In the genomic region with DNA sequence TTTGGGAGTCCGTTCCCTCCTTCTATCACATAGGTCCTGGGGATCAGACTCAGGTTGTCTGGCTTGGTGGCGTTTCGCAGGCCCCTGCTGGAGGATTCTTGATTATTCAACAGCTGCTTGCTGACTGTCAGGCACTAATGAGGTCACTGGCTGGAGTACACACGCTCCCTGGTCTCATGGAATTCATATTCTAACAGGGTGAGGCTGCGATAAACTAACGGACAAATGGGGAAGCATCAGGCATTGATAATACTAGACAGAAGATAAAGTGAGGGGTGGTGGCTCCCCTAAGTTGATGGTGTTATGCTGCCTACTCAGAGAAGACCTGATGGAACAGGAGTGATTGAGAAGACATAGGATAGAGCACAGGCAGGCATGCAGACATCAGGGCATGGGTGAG, we compare ENCODE assay signal across 24 mouse cellular contexts. TPM values are rescaled to one million over a fixed set of nuclear protein-coding genes. Genes with fewer than 3 reads are reported as not detected.
A peak's percentile ranks its signal among the peaks of the same experiment; 100 is the strongest.
DNase-seq lines count a peak whose midpoint lies in the region; ATAC-seq lines count a peak whose summit lies in the region.
"Had no signal": no experiment of that assay in that cellular context is flagged by ENCODE, and none has a peak within 500 bp of the region (broad histone marks: within the 10 kb centered on the region; RNA-seq: fewer than 3 reads in every experiment).

No protein-coding gene starts in this region.

- peak overlapping the region; percentile 21 for H3K4me2 ChIP-seq in liver, embryonic 15.5 days
- H3K4me2 ChIP-seq: heart, embryonic 11.5 days; kidney, embryonic 15.5 days; limb, embryonic 13.5 days; lung, embryonic 15.5 days; neural tube, embryonic 13.5 days had no signal

- no peaks in the 10 kb centered on the region for H3K27me3 ChIP-seq in liver, embryonic 15.5 days
- H3K27me3 ChIP-seq: kidney, embryonic 15.5 days; limb, embryonic 13.5 days; lung, embryonic 15.5 days; neural tube, embryonic 13.5 days had no signal

- ATAC-seq in erythroid progenitor cell, adult 5-6 weeks (replicated peaks; ENCODE audit: low FRiP score, poor library complexity, severe bottlenecking), result 0 out of 2 replicates have a peak, but pooled peaks have one; percentile 12
- ATAC-seq in liver, embryonic 15.5 days (ENCODE audit: insufficient read depth), result peak; percentile 73
- no peak for ATAC-seq in activated CD4-positive, CD25-positive, alpha-beta regulatory T cell, adult 4 months
- ATAC-seq: forebrain, embryonic 16.5 days; intestine, postnatal 0 days; midbrain, embryonic 16.5 days had no signal

- peaks cover 62% of the 10 kb centered on the region for H3K4me1 ChIP-seq in liver, embryonic 15.5 days (replicated peaks)

- no peaks in the 10 kb centered on the region for H3K36me3 ChIP-seq in liver, embryonic 15.5 days (replicated peaks)
- H3K36me3 ChIP-seq: kidney, embryonic 15.5 days; limb, embryonic 13.5 days; lung, embryonic 15.5 days; midbrain, embryonic 10.5 days; neural tube, embryonic 13.5 days had no signal

- 28% methylated on average over 6 of the region's 6 CpGs for WGBS in liver, embryonic 15.5 days (ENCODE audit: insufficient replicate concordance)

- peak; percentile 55 for DNase-seq in MEL-GATA-1-ER (ENCODE audit: extremely low read depth, low read depth)
- peak; percentile 49 for DNase-seq in retina, postnatal 1 day
- DNase-seq in urinary bladder, postnatal 25 days (ENCODE audit: low spot score), result no peak
- DNase-seq in B cell, adult 2 months, result no peak
- DNase-seq: adrenal gland, adult 2 months; cerebellum, adult 11-12 months; cerebellum, postnatal 25 days; embryo, embryonic 11 days; gastrocnemius, postnatal 10 days; kidney, postnatal 36 days; lung, postnatal 4 days had no signal

- H3K27ac ChIP-seq in liver, embryonic 15.5 days (replicated peaks), result 0 out of 2 replicates have a peak overlapping the region, but pooled peaks have one; percentile 14
- H3K27ac ChIP-seq: kidney, embryonic 15.5 days; limb, embryonic 13.5 days; lung, embryonic 15.5 days; midbrain, embryonic 10.5 days; neural tube, embryonic 13.5 days had no signal

- no peak overlapping the region for H3K4me3 ChIP-seq in liver, embryonic 15.5 days (replicated peaks)
- H3K4me3 ChIP-seq: kidney, embryonic 15.5 days; limb, embryonic 13.5 days; lung, embryonic 15.5 days; midbrain, embryonic 10.5 days; myocyte; neural tube, embryonic 13.5 days had no signal

- H3K9ac ChIP-seq in liver, embryonic 15.5 days, result no peak overlapping the region
- H3K9ac ChIP-seq: kidney, embryonic 15.5 days; limb, embryonic 13.5 days; lung, embryonic 15.5 days; neural tube, embryonic 13.5 days had no signal

- no peaks in the 10 kb centered on the region for H3K9me3 ChIP-seq in liver, embryonic 15.5 days (replicated peaks)
- H3K9me3 ChIP-seq: kidney, embryonic 15.5 days; limb, embryonic 13.5 days; lung, embryonic 15.5 days; midbrain, embryonic 10.5 days; neural tube, embryonic 13.5 days had no signal

RNA-seq across cellular contexts. Expression of gene Adpgk, which starts 5.7 kb away (rescaled TPM):
- total RNA-seq in erythroid progenitor cell, adult 5-6 weeks (2015; ENCODE audit: low replicate concordance), result 74.6 and 79.6 TPM in 2 replicates
- total RNA-seq in erythroid progenitor cell, adult 5-6 weeks (2017; ENCODE audit: low replicate concordance), result 35.3 and 57.7 TPM in 2 replicates
- 25.4 and 29.1 TPM in 2 replicates for polyA plus RNA-seq in liver, embryonic 15.5 days (2015; fragmentation: Nextera tagmentation; extraction: Ambion mirVana)
- 10 to 100 TPM in 1 of 2 experiments, 1 to 10 TPM in 1; 7.7 to 12.4 TPM for polyA plus RNA-seq in activated CD4-positive, CD25-positive, alpha-beta regulatory T cell, adult 4 months (2017; shearing (Covaris generic))

Comparison
In these comparisons a context has a peak if more than half of its experiments do, and no peak if none do; other contexts are left out.
1. DNase-seq: peak in MEL-GATA-1-ER (single experiment) and retina, postnatal 1 day (single experiment); none in urinary bladder, postnatal 25 days (single experiment) and B cell, adult 2 months (0 of 2).